Mouse (Mus musculus): Measurements from ENCODE around the gene Il18bp. TPM values are rescaled to one million over a fixed set of nuclear protein-coding genes. Genes with fewer than 3 reads are reported as not detected.

The Il18bp gene
- 15.3 and 21.4 TPM in 2 replicates for polyA plus RNA-seq (2012; rRNA removed; ENCODE audit: low replicate concordance)

DNA sequence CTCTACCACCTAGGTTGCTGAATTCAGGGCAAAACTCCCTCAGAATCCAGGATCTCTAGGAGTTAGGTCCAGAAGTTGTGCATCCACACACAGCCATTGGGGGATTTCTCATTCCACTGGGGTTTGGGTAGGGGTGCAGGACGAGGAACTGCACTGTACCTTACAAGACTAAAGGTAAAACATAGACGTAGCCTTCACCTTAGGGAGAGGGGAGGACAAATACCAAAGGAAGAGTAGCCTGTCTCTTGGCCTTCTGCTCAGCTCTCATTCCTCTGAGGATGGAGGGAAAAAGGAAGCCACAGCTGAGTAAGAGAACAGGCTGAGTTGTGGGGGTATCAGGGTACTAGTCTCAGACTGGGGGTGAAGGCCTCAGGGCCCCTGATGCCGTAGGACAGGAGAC is at the start of gene Il18bp:
Gene Il18bp (minus strand): TSS at position 101 of the 400 bp plus-strand sequence.

DNA sequence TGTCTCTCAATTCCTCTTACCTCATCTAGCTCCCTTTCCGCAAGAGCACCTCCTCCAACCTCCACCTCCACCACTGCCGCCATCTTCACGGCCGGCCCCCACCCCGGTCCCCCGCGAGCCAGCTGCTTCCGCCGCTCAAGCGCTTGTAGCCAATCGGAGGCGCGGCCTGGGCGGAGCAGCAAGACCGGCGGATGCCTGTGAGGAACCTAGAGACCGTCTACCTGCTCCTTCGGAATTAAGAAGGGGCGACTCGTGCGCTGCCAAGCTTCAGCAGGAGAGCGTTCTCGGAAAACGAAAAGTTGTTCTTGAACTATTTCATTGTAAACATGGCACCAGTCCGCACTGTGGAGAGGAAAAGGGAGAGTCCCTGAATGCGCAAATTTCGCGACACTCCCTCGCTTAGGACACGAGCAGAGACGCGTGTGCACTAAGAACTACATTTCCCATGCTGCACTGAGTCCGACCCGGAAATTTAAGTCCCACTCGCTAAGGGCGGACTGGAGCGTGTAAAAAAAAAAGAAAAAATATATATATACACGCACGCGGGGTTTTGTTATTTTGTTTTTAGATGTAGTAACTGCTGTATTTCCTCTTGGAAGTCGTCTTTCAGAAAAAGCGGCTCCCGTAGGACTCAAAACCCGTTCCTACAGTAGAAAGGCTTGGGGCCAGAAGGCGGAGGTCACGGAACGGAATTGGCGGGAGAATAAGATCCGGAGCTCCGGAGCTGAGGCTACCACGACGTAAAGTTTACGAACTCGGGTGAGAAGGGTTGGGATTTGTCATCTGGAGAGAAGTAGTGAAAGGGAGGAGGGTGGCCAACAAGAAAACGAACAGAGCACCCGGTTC is 46.8 kb upstream of the Il18bp start, which contains the start of the genes Rnf121, Xndc1 and Xntrpc:
Gene Rnf121 (minus strand): TSS at position 424 of the 846 bp plus-strand sequence.
Gene Xndc1 (plus strand): TSS at position 466 of the 846 bp plus-strand sequence.
Gene Xntrpc (plus strand): TSS at position 668 of the 846 bp plus-strand sequence.

Other genes with a start within 250 kb of the Il18bp start
- gene Phox2a, start 200.4 kb downstream of the Il18bp start, polyA plus RNA-seq (2012; rRNA removed; ENCODE audit: low replicate concordance): 0.09 TPM in 1 of 2 replicates, not detected in the other
- 78.0 and 106 TPM in 2 replicates for gene Inppl1, start 180.5 kb downstream of the Il18bp start, polyA plus RNA-seq (2012; rRNA removed; ENCODE audit: low replicate concordance)
- gene Folr2, start 161.5 kb downstream of the Il18bp start, polyA plus RNA-seq (2012; rRNA removed; ENCODE audit: low replicate concordance): 103 and 151 TPM in 2 replicates
- gene Anapc15, start 155.0 kb downstream of the Il18bp start, polyA plus RNA-seq (2012; rRNA removed; ENCODE audit: low replicate concordance): 56.2 and 63.2 TPM in 2 replicates
- 1.2 and 3.9 TPM in 2 replicates for gene Folr1, start 147.9 kb downstream of the Il18bp start, polyA plus RNA-seq (2012; rRNA removed; ENCODE audit: low replicate concordance)
- gene Lamtor1, start 112.8 kb downstream of the Il18bp start, polyA plus RNA-seq (2012; rRNA removed; ENCODE audit: low replicate concordance): 304 and 439 TPM in 2 replicates
- gene Tomt, start 112.3 kb downstream of the Il18bp start, polyA plus RNA-seq (2012; rRNA removed; ENCODE audit: low replicate concordance): 0.46 and 2.9 TPM in 2 replicates
- 21.2 and 32.2 TPM in 2 replicates for gene Lrrc51, start 84.8 kb downstream of the Il18bp start, polyA plus RNA-seq (2012; rRNA removed; ENCODE audit: low replicate concordance)
- gene Numa1, start 84.6 kb downstream of the Il18bp start, polyA plus RNA-seq (2012; rRNA removed; ENCODE audit: low replicate concordance): 76.3 and 105 TPM in 2 replicates
- 40.8 and 63.7 TPM in 2 replicates for gene Rnf121, start 46.8 kb upstream of the Il18bp start, polyA plus RNA-seq (2012; rRNA removed; ENCODE audit: low replicate concordance)
- gene Xndc1, start 46.8 kb upstream of the Il18bp start, polyA plus RNA-seq (2012; rRNA removed; ENCODE audit: low replicate concordance): 17.6 and 38.4 TPM in 2 replicates
- 2.3 and 5.2 TPM in 2 replicates for gene Xntrpc, start 47.0 kb upstream of the Il18bp start, polyA plus RNA-seq (2012; rRNA removed; ENCODE audit: low replicate concordance)
- 0.62 TPM in 1 of 2 replicates, not detected in the other for gene Trpc2, start 64.4 kb upstream of the Il18bp start, polyA plus RNA-seq (2012; rRNA removed; ENCODE audit: low replicate concordance)
- 0.32 TPM in 1 of 2 replicates, not detected in the other for gene Art1, start 83.1 kb upstream of the Il18bp start, polyA plus RNA-seq (2012; rRNA removed; ENCODE audit: low replicate concordance)
- 0.53 and 0.95 TPM in 2 replicates for gene Art5, start 90.8 kb upstream of the Il18bp start, polyA plus RNA-seq (2012; rRNA removed; ENCODE audit: low replicate concordance)
- 0.09 TPM in 1 of 2 replicates, not detected in the other for gene Chrna10, start 98.1 kb upstream of the Il18bp start, polyA plus RNA-seq (2012; rRNA removed; ENCODE audit: low replicate concordance)
- 14.6 and 24.5 TPM in 2 replicates for gene Nup98, start 191.5 kb upstream of the Il18bp start, polyA plus RNA-seq (2012; rRNA removed; ENCODE audit: low replicate concordance)
- 82.8 and 130 TPM in 2 replicates for gene Pgap2, start 191.5 kb upstream of the Il18bp start, polyA plus RNA-seq (2012; rRNA removed; ENCODE audit: low replicate concordance)
- 80.6 and 108 TPM in 2 replicates for gene Rhog, start 237.4 kb upstream of the Il18bp start, polyA plus RNA-seq (2012; rRNA removed; ENCODE audit: low replicate concordance)
- 62.2 and 89.1 TPM in 2 replicates for gene Stim1, start 249.1 kb upstream of the Il18bp start, polyA plus RNA-seq (2012; rRNA removed; ENCODE audit: low replicate concordance)